Mouse (Mus musculus): ENCODE measurements around the gene 2010300C02Rik. TPM values are rescaled to one million over a fixed set of nuclear protein-coding genes. Genes with fewer than 3 reads are reported as not detected.

The 2010300C02Rik gene
- total RNA-seq, 2 experiments from 2014 or later: 151 to 166 TPM

- no peak for DNase-seq (ENCODE audit: low spot score in 2 of 2)
These were observed 140.2 kb downstream of the 2010300C02Rik start for GRCm38 (mm10) chr1:37579686-37580085.

GRCm38 (mm10) chr1:37572528-37573272, 147.2 kb downstream of the 2010300C02Rik start:
- no peak for DNase-seq (ENCODE audit: low spot score in 2 of 2)

GRCm38 (mm10) chr1:37568379-37568778, 151.5 kb downstream of the 2010300C02Rik start:
- DNase-seq (ENCODE audit: low spot score in 2 of 2): no peak

- no peak for DNase-seq (ENCODE audit: low spot score in 2 of 2)
These were observed 153.1 kb downstream of the 2010300C02Rik start for GRCm38 (mm10) chr1:37566754-37567153.

DNA sequence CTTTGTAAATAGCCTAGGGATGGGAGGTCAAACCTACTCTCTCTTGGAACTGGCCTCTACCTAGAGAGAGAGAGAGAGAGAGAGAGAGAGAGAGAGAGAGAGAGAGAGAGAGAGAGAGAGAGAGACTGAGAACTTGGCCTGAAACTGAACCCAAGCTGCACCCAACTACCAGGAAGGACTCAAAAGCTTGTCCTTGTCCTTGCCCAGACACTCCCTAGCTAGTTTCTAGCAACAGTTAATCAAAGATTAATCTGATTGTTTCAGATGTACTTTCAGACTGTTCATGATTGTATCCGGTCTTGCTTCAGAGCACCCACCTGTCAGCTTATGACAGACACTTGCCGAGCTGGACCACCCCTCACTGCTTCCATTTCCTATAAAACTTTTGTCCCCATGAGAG, 153.5 kb downstream of the 2010300C02Rik start:
- no peak for DNase-seq (ENCODE audit: low spot score in 2 of 2)

DNA sequence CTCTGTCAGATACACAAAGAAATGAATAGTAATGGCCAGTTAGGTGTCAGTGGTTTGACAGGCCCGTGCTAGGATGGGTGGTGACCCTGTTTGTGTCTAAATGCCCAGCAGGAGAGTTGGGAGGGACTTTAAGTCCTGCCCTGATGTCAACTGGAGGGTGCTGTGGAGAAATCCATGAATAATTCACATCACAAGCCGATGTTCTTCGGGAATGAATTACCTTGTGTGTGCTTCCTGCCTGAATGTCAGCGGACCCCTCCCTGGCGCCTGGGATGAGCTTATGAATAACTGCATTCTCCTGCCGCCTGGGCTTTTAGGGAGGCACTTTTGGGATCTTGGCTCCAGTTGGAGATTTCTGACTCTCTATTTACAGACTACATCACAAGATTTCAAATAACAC, 154.5 kb downstream of the 2010300C02Rik start:
- no peak for DNase-seq (ENCODE audit: low spot score in 2 of 2)

DNA sequence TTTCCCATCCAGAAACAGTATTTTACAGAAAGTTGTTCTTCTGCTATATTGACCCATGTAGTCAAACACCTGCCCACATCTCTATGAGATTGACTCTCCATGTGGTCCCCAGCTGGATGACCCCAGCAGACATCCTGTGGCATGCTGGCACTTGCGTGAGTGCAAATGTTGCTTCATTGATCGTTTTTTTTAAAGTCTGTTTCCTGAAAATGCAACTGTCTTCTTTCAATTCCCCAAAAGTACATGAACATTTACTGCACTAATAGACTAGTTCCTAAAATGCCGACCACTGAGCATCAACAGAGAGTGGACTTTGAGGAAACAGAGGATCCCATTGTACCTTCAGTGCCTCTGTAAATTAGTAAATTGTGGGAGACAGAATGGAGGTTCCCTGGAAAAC, 157.9 kb downstream of the 2010300C02Rik start:
- no peak for DNase-seq (ENCODE audit: low spot score in 2 of 2)

Other genes with a start within 250 kb of the 2010300C02Rik start
- gene Mgat4a, start 179.1 kb downstream of the 2010300C02Rik start, total RNA-seq (2021): 10 to 100 TPM; 23.9 to 26.6 TPM
- 10 to 100 TPM; 15.3 to 18.0 TPM for gene Tsga10, start 146.3 kb upstream of the 2010300C02Rik start, total RNA-seq (2021)
- 1 to 10 TPM; 7.0 to 7.5 TPM for gene Lipt1, start 151.7 kb upstream of the 2010300C02Rik start, total RNA-seq (2021)
- 10 to 100 TPM; 11.9 to 13.7 TPM for gene Mitd1, start 170.3 kb upstream of the 2010300C02Rik start, total RNA-seq (2021)
- gene Mrpl30, start 170.4 kb upstream of the 2010300C02Rik start, total RNA-seq (2021): 100 to 1,000 TPM; 142 to 164 TPM
- gene Lyg2, start 196.4 kb upstream of the 2010300C02Rik start, total RNA-seq (2021): not detected
- gene Lyg1, start 237.7 kb upstream of the 2010300C02Rik start, total RNA-seq (2021): not detected